Mouse (Mus musculus): ENCODE results near the gene Tomm7. TPM values are rescaled to one million over a fixed set of nuclear protein-coding genes. Genes with fewer than 3 reads are reported as not detected.

Gene Tomm7
- polyA plus RNA-seq (2014; fragmentation: Illumina TruSeq; extraction: RNeasy Lipid Tissue Mini Kit (QIAGEN cat#74804); ENCODE audit: low read depth, low replicate concordance): 56.2 TPM

GRCm38 (mm10) chr5:23843674-23844530 is at the start of gene Tomm7:
Tomm7 (minus strand) TSS chr5:23844161.

Other genes with a start within 250 kb of the Tomm7 start
- 71.9 TPM for gene Srpk2, start 159.5 kb downstream of the Tomm7 start, polyA plus RNA-seq (2014; fragmentation: Illumina TruSeq; extraction: RNeasy Lipid Tissue Mini Kit (QIAGEN cat#74804); ENCODE audit: low read depth, low replicate concordance)
- gene Pus7, start 60.5 kb downstream of the Tomm7 start, polyA plus RNA-seq (2014; fragmentation: Illumina TruSeq; extraction: RNeasy Lipid Tissue Mini Kit (QIAGEN cat#74804); ENCODE audit: low read depth, low replicate concordance): 22.7 TPM
- 16.7 TPM for gene Rint1, start 56.5 kb downstream of the Tomm7 start, polyA plus RNA-seq (2014; fragmentation: Illumina TruSeq; extraction: RNeasy Lipid Tissue Mini Kit (QIAGEN cat#74804); ENCODE audit: low read depth, low replicate concordance)
- gene Fam126a, start 186.5 kb upstream of the Tomm7 start, polyA plus RNA-seq (2014; fragmentation: Illumina TruSeq; extraction: RNeasy Lipid Tissue Mini Kit (QIAGEN cat#74804); ENCODE audit: low read depth, low replicate concordance): 266 TPM